Mouse (Mus musculus) frontal cortex, postnatal 10 days (tissue): ENCODE data around the gene Ripor3.

ENCODE experiments used
- DNase-seq, 2 experiments: peaks; one replicate each; pipeline ENCODE4 v3.0.0; 2022; ENCODE audit warnings: low spot score in 2 of 2, mixed read lengths in 1 of 2

The Ripor3 gene

GRCm38 (mm10) chr2:167989310-167989709, 21.1 kb downstream of the Ripor3 start:
- DNase-seq = no peak

- DNase-seq = no peak
These were observed 22.8 kb downstream of the Ripor3 start for GRCm38 (mm10) chr2:167987640-167988039.

GRCm38 (mm10) chr2:167986762-167987161, 23.7 kb downstream of the Ripor3 start:
- no peak for DNase-seq

GRCm38 (mm10) chr2:167984946-167985345, 25.5 kb downstream of the Ripor3 start:
- no peak for DNase-seq

- no peak for DNase-seq
These were observed 26.0 kb downstream of the Ripor3 start for GRCm38 (mm10) chr2:167984371-167984770.

GRCm38 (mm10) chr2:167982646-167983045, 27.8 kb downstream of the Ripor3 start:
- DNase-seq = no peak

GRCm38 (mm10) chr2:167980391-167980790, 30.0 kb downstream of the Ripor3 start:
- DNase-seq = no peak

- DNase-seq = no peak
These were observed 32.1 kb downstream of the Ripor3 start for GRCm38 (mm10) chr2:167978271-167978670.

- DNase-seq = no peak
These were observed 34.7 kb downstream of the Ripor3 start for GRCm38 (mm10) chr2:167975746-167976145.

GRCm38 (mm10) chr2:167972809-167973208, 37.6 kb downstream of the Ripor3 start:
- DNase-seq = no peak

GRCm38 (mm10) chr2:167972146-167972545, 38.3 kb downstream of the Ripor3 start:
- DNase-seq = no peak

- DNase-seq = no peak
These were observed 40.4 kb downstream of the Ripor3 start for GRCm38 (mm10) chr2:167969851-167970541.

- DNase-seq = no peak
These were observed 41.9 kb downstream of the Ripor3 start for GRCm38 (mm10) chr2:167968504-167968903.

- DNase-seq = no peak
These were observed 44.5 kb downstream of the Ripor3 start for GRCm38 (mm10) chr2:167965911-167966310.

GRCm38 (mm10) chr2:167964320-167964719, 46.1 kb downstream of the Ripor3 start:
- no peak for DNase-seq

GRCm38 (mm10) chr2:167963778-167964300, 46.6 kb downstream of the Ripor3 start:
- no peak for DNase-seq

GRCm38 (mm10) chr2:167963176-167963575, 47.2 kb downstream of the Ripor3 start:
- DNase-seq = no peak

GRCm38 (mm10) chr2:167962347-167962746, 48.1 kb downstream of the Ripor3 start:
- no peak for DNase-seq

- DNase-seq = no peak
These were observed 49.8 kb downstream of the Ripor3 start for GRCm38 (mm10) chr2:167960584-167960983.

GRCm38 (mm10) chr2:167959996-167960395, 50.4 kb downstream of the Ripor3 start:
- no peak for DNase-seq

GRCm38 (mm10) chr2:167959384-167959911, 51.0 kb downstream of the Ripor3 start:
- DNase-seq = no peak

GRCm38 (mm10) chr2:167958843-167959242, 51.6 kb downstream of the Ripor3 start:
- peak in 1 of 2 experiments; percentile 59 for DNase-seq

GRCm38 (mm10) chr2:167958082-167958788, 52.2 kb downstream of the Ripor3 start:
- no peak for DNase-seq
